Mouse (Mus musculus) liver, postnatal 0 days (tissue): ENCODE measurements around the gene Ndrg2. TPM values are rescaled to one million over a fixed set of nuclear protein-coding genes. Genes with fewer than 3 reads are reported as not detected.
A peak's percentile ranks its signal among the peaks of the same experiment; 100 is the strongest.

ENCODE experiments used
- ATAC-seq: fragments of 200-750 bp; cut with Nextera tagmentation; 2 replicates; pipeline ENCODE4 v1.8.0; 2017; ENCODE audit warnings: mild to moderate bottlenecking, moderate library complexity
- DNase-seq: peaks from one replicate; pipeline ENCODE4 v3.0.0-alpha.2; 2016
- H3K27ac ChIP-seq: fragments of 300-500 bp; sonication (generic); 2 replicates; pipeline ENCODE4 v1.5.1; 2014; ENCODE audit warnings: antibody characterized with exemption, moderate library complexity, mild to moderate bottlenecking, low read depth
- H3K27me3 ChIP-seq: fragments of 300-500 bp; sonication (generic); 2 replicates; pipeline ENCODE4 v1.6.1; 2014; ENCODE audit warnings: low read length, control low read depth, mixed read lengths; ENCODE audit not compliant: insufficient read depth
- H3K36me3 ChIP-seq: fragments of 300-500 bp; sonication (generic); replicated peaks from 2 replicates; pipeline ENCODE4 v1.6.1; 2014; ENCODE audit warnings: mild to moderate bottlenecking, control low read depth, low read length, moderate library complexity, mixed read lengths; ENCODE audit not compliant: insufficient read depth
- H3K4me1 ChIP-seq: fragments of 300-500 bp; sonication (generic); 2 replicates; pipeline ENCODE4 v1.6.1; 2014; ENCODE audit warnings: antibody characterized with exemption, mild to moderate bottlenecking, control low read depth; ENCODE audit not compliant: insufficient read depth
- H3K4me2 ChIP-seq: fragments of 300-500 bp; sonication (generic); 2 replicates; pipeline ENCODE4 v1.6.1; 2014; ENCODE audit warnings: low read depth, mild to moderate bottlenecking, low read length, moderate library complexity, mixed read lengths
- H3K4me3 ChIP-seq: fragments of 300-500 bp; sonication (generic); 2 replicates; pipeline ENCODE4 v1.5.1; 2014; ENCODE audit warnings: low read depth, low read length
- H3K9ac ChIP-seq: fragments of 300-500 bp; sonication (generic); replicated peaks from 2 replicates; pipeline ENCODE4 v1.6.1; 2014; ENCODE audit warnings: mild to moderate bottlenecking, moderate library complexity
- H3K9me3 ChIP-seq: fragments of 300-500 bp; sonication (generic); 2 replicates; pipeline ENCODE4 v1.6.1; 2016; ENCODE audit warnings: mild to moderate bottlenecking, control low read depth, low read length, mixed read lengths
- CTCF ChIP-seq: sonication (generic); IDR thresholded peaks from 2 replicates; pipeline ENCODE4 v1.5.1; 2016; ENCODE audit warnings: antibody characterized with exemption, low read depth
- EP300 ChIP-seq: IDR thresholded peaks from 2 replicates; pipeline ENCODE4 v1.6.1; 2016; ENCODE audit warnings: antibody characterized with exemption, low read depth, mild to moderate bottlenecking
- WGBS: fragments of 180-500 bp; shearing (Covaris S2); extraction: QIAGEN DNeasy Blood & Tissue Kit; methylation state at CpG from one replicate; pipeline ENCODE4 v1.1.7; 2014; ENCODE audit not compliant: insufficient replicate concordance; 5-methylcytosine and 5-hydroxymethylcytosine counted together
- polyA plus RNA-seq: library from polyadenylated mRNA; unstranded; fragments of >200 nt; fragmentation: Nextera tagmentation; extraction: Ambion mirVana; gene quantifications from 2 replicates; pipeline ENCODE4 v1.2.1, GENCODE M21; 2015

Gene Ndrg2
- polyA plus RNA-seq, 1 experiment from 2014 or later, result 346 TPM

- Histone ChIP-seq H3K4me3 (no peak overlapping the region), H3K4me2 (no peak overlapping the region), H3K36me3 (peaks cover 15% of the 10 kb centered on the region), H3K9me3 (no peaks in the 10 kb centered on the region), H3K27me3 (no peaks in the 10 kb centered on the region), H3K9ac (no peak overlapping the region), H3K4me1 (0 out of 2 replicates have a peak, but pooled peaks cover 3% of the 10 kb centered on the region), H3K27ac (no peak overlapping the region)
- ATAC-seq, result no peak
- TF ChIP-seq CTCF (no peak), EP300 (no peak)
- no peak for DNase-seq
- WGBS, result 72% methylated on average over 14 of the region's 14 CpGs
Measured at GRCm38 (mm10) chr14:51895071-51895470, 18.9 kb downstream of the Ndrg2 start.

GRCm38 (mm10) chr14:51893809-51894208 is 20.1 kb downstream of the Ndrg2 start:
- ATAC-seq, result peak; percentile 43; the same call in 1 of the 2 replicates

GRCm38 (mm10) chr14:51893094-51893794 is 20.7 kb downstream of the Ndrg2 start:
- Histone ChIP-seq H3K27me3 (no peaks in the 10 kb centered on the region), H3K4me1 (0 out of 2 replicates have a peak, but pooled peaks cover 3% of the 10 kb centered on the region), H3K9ac (no peak overlapping the region), H3K4me3 (no peak overlapping the region), H3K36me3 (peaks cover 26% of the 10 kb centered on the region), H3K27ac (no peak overlapping the region), H3K9me3 (no peaks in the 10 kb centered on the region), H3K4me2 (no peak overlapping the region)
- 55% methylated on average over 10 of the region's 10 CpGs for WGBS
- ATAC-seq (peak; percentile 38), DNase-seq (no peak)
- TF ChIP-seq CTCF (no peak), EP300 (no peak)

More at GRCm38 (mm10) chr14:51893809-51894208, 20.1 kb downstream of the Ndrg2 start:
- no peak overlapping the region for H3K27ac ChIP-seq
- H3K4me2 ChIP-seq, result no peak overlapping the region
- H3K9me3 ChIP-seq, result no peaks in the 10 kb centered on the region
- H3K4me3 ChIP-seq, result no peak overlapping the region
- H3K36me3 ChIP-seq, result peaks cover 22% of the 10 kb centered on the region
- no peaks in the 10 kb centered on the region for H3K27me3 ChIP-seq
- no peak overlapping the region for H3K9ac ChIP-seq
- DNase-seq, result no peak
- 45% methylated on average over 3 of the region's 3 CpGs for WGBS
- no peak for TF ChIP-seq EP300
- TF ChIP-seq CTCF, result no peak
- 0 out of 2 replicates have a peak, but pooled peaks cover 3% of the 10 kb centered on the region for H3K4me1 ChIP-seq

- Histone ChIP-seq H3K36me3 (peaks cover 26% of the 10 kb centered on the region), H3K9me3 (no peaks in the 10 kb centered on the region), H3K27ac (no peak within 1 kb of the TSS), H3K4me1 (0 out of 2 replicates have a peak, but pooled peaks cover 3% of the 10 kb centered on the region), H3K4me2 (no peak within 1 kb of the TSS), H3K4me3 (no peak within 1 kb of the TSS), H3K9ac (no peak within 1 kb of the TSS), H3K27me3 (no peaks in the 10 kb centered on the region)
- ATAC-seq (no peak), DNase-seq (no peak)
- TF ChIP-seq EP300, result no peak
- TF ChIP-seq CTCF, result no peak
- 81% methylated on average over 9 of the region's 9 CpGs for WGBS
Measured at GRCm38 (mm10) chr14:51892191-51892939, 21.6 kb downstream of the Ndrg2 start, which contains the start of gene Slc39a2. Gene Slc39a2, plus strand, starts transcription at chr14:51892889.

GRCm38 (mm10) chr14:51889833-51890232 is 24.1 kb downstream of the Ndrg2 start:
- Histone ChIP-seq H3K4me2 (no peak overlapping the region), H3K27ac (no peak overlapping the region), H3K27me3 (no peaks in the 10 kb centered on the region), H3K36me3 (peaks cover 30% of the 10 kb centered on the region), H3K9me3 (no peaks in the 10 kb centered on the region), H3K9ac (no peak overlapping the region), H3K4me1 (peaks cover 11% of the 10 kb centered on the region), H3K4me3 (no peak overlapping the region)
- TF ChIP-seq EP300, result no peak
- no peak for TF ChIP-seq CTCF
- ATAC-seq (no peak), DNase-seq (no peak)
- 82% methylated on average over 6 of the region's 6 CpGs for WGBS

GRCm38 (mm10) chr14:51886051-51886450 is 27.9 kb downstream of the Ndrg2 start:
- Histone ChIP-seq H3K9ac (no peak overlapping the region), H3K4me1 (peaks cover 8% of the 10 kb centered on the region), H3K27ac (no peak overlapping the region), H3K36me3 (peaks cover 21% of the 10 kb centered on the region), H3K4me3 (0 out of 2 replicates have a peak overlapping the region, but pooled peaks have one; percentile 2), H3K4me2 (no peak overlapping the region), H3K27me3 (no peaks in the 10 kb centered on the region), H3K9me3 (no peaks in the 10 kb centered on the region)
- TF ChIP-seq CTCF (no peak), EP300 (no peak)
- 73% methylated on average over 6 of the region's 6 CpGs for WGBS
- DNase-seq (no peak), ATAC-seq (no peak)
